Mouse (Mus musculus) c-Kit-negative CD71-positive TER-119-positive erythroid progenitor cells, embryonic 14.5 days (primary cell): ENCODE measurements around the gene Fdx1l.

ENCODE experiments used
- DNase-seq: peaks from one replicate; pipeline ENCODE4 v3.0.0-alpha.2; 2013; ENCODE audit warnings: low read depth, low spot score

Fdx1l gene

DNA sequence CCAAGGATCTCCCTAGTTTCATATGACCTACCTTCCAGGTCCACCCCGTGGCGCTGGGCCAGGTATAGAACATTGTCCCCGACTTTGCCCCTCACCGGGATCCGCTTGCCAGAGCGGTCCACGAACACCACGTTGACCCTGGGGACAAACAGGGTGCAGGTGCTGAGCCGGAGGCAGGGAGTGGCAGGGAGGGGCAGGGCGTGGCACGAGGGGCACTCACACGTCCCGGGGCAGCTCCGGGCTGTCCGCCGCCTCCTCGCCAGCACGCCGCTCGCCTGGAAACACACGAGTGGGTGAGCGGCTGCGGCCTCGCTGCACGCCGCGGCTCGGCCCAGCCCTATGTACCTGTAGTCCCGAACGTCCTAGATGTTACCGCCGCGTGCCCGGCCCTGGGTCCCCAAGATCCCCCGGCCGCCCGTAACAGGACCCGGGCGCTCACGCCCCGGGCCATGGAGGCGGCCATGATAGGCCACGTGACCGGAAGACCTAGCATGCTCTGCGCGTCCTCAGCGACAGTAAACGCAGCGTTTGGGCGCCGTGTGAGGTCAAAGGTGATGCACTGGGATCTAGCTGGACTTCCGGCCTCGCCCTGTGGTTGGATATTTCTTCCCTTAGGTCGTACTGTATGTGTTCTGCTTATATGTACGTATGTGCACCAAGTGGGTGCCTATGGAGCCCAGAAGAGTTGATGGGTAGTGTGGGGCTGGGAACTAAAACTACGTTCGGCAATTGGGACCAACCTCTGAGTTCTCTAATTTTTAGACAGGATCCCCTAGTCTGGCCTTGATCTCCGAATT lies at the start of gene Fdx1l, which contains the start of gene Gm49373:
Gene Fdx1l, minus strand, starts transcription at position 571 of the 797 bp plus-strand sequence.
Gene Gm49373, minus strand, starts transcription at position 53 of the 797 bp plus-strand sequence.
- peak; percentile 68 for DNase-seq

DNA sequence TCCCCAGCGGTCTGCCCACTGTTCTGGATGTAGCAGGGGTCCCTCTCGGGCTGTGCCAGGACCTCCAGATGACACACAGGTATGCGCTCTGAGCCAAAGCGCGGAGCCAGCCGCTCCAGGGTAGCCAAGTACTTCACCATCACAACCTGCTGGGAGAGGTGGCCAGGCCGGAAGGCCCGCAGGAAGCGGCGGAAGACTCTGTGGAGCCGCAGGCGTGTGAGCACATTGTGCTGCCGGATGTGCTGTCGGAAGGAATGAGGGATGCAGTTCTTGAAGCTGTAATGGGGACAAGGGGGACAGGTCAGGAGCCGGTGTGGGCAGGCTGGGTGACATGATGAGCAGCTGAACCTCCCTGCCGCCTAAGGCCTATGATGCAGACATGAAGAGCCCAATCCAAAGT lies 48.1 kb upstream of the Fdx1l start:
- no peak for DNase-seq

DNA sequence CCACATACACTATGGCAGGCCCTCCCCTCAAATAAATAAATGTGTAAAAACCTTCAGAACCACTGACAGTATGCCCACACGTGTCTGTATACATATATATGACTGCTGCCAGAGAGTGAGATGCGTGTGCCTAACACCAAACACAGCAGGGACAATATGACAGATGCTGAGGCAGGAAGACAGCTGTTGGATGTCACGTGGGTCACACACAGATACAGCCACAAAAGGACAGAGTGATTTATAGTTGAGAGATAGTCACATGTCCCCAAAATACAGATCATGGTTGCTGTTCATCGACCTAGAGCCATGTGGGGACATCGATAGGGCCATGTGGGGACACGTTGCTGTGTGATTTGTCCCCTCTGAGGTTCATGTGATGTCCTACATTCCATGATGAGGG lies 43.7 kb upstream of the Fdx1l start:
- no peak for DNase-seq

DNA sequence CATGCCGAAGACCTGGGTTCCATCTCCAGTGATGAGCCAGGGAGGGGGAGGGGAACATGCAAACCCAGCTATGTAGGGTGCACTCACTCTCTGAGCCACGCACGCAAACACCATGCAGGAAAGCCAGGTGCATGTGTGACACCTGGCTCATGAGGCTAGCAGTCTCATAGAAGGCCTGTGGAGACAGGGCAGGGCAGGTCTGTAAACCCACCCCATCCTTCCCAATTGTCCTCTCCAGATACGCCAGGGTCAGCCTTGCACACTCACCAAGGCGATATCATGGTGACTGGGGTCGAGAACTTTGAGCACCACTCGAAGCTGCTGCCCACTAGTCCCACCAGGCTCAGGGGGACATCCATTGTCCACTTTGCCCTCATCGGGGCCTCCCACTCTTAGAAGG lies 41.7 kb upstream of the Fdx1l start:
- DNase-seq: no peak

DNA sequence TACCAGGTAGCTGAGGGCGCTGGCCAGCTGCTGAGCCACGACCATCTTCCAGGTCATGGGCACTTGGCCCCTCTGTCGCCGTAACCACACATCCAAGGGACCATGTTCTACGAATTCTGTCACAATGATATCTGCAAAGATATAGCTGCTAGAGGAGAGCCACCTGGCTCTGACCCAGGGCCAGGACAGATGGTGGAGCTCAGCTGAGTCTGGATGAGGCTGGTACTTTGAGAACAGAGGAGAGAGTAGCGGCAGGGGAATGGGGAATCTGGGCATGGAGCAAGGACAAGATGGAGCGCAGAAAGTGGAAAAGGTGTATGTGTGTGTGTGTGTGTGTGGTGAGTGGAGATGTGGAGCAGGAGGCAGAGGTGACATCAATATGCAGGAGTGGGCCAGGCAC lies 40.8 kb upstream of the Fdx1l start:
- DNase-seq: no peak

DNA sequence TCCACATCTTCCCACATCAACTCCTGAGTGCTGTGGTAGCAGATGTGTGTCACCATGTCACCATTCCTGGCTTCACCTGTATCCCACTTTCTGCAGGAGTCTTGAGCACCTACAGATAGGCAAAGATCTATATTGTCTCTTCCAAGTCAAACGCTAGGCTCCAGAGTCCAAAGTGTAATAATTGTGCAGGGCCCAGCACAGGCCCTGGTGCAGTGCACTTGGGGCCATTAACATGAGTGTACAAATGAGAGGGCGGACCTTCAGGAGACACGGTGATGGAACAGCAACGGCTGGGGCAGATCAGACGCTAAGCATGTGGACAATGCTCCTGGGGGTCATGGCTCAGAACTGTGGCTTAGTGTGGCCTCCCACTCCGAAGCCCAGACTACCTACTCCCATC lies 40.3 kb upstream of the Fdx1l start:
- no peak for DNase-seq

DNA sequence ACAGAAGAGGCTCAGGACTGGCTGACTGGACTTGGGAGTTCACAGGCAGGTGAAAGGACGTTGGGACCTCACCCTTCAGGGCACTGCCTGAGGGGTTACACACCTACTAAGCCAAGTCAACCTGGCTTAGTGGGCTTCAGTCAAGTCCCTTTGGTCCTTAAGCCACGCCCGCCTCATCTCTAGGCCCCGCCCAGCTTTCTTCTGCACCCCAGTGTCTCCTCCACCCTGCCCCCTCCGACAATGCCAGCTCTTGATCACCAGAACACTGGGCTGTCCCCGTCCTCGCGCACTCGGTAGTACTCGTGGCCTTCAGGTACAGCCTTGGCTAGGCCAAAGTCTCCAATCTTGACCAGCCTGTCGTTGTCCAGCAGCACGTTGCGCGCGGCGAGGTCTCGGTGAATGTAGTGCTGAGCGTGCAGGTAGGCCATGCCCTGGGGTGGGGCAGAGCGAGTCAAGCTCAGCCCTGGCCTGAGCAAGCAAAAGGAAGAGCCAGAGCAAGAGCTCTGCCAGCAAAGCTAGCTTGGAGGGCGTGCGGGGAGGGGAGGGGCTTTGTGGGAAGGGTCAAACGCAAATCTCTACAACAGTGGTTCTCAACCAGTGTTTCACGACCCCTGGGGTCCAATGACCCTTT lies 34.3 kb upstream of the Fdx1l start:
- DNase-seq: no peak

DNA sequence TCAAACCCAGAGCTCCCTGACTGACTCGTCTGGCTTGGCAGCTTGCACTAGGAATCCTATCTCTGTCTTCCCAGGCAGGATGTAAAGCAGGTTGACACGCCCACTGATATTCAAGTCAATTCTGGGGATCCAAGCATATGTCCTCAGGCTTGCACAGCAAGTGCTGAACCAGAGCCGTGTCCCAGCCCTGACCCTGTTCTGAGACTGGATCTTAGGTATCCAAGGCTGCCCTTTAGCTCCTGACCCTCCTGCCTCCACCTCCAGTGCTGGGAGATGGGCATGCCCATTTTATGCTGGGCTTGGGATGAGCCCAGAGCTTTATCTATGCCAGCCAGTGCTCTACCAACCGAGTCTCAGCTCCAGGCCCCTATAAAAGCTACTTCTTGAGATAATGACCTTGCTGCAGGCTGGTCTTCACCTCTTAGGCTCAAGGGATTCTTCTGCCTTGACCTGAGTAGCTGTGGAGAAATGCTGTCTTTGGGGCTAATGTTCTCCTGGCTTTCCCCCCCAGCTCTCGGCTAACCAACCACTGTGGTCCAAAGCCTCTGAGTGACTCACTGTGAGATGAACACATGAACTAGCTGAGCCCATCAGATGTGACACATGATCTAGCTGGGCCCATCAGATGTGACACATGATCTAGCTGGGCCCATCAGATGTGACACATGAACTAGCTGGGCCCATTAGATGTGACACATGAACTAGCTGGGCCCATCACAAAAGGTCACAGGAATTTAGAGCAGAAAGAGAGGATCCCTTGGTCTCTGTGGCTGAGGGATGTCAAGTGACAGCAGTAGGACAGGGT lies 32.5 kb upstream of the Fdx1l start:
- peak; percentile 38 for DNase-seq

DNA sequence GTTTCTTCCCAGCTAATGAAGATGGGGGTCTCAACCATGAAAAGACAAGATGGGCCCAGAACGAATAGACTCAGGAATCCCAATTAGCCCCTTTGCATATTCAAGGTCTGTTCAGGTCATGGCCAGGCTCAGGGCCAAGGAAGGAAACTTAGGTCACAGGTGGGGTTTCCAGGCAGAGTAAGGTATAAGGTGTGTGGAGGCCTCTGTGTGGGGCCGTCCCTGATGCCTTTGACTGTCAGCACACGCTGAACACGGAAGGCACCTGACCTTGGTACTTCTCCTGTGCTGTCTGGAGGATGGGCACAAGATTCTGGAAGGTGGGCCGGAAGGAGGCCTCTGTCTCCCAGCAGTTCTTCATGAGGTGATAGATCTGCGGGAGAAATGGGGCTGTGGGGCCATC lies 31.4 kb upstream of the Fdx1l start:
- DNase-seq: no peak

DNA sequence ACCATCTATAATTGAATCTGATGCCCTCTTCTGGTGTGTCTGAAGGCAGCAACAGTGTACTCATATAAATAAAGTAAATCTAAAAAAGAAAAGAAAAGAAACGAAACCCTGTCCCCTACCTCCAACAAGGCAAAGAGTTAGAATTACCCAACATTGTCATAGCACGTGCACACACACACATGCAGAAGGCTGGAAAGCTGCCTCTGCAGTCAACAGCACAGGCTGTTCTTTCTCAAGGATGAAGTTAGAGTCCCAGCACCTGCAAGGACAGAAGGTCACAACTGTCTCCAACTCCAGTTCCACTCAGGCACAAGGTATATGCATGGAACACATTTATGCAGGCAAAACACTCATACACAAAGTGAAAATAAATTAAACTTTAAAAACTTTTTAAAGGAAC lies 28.7 kb upstream of the Fdx1l start:
- no peak for DNase-seq

DNA sequence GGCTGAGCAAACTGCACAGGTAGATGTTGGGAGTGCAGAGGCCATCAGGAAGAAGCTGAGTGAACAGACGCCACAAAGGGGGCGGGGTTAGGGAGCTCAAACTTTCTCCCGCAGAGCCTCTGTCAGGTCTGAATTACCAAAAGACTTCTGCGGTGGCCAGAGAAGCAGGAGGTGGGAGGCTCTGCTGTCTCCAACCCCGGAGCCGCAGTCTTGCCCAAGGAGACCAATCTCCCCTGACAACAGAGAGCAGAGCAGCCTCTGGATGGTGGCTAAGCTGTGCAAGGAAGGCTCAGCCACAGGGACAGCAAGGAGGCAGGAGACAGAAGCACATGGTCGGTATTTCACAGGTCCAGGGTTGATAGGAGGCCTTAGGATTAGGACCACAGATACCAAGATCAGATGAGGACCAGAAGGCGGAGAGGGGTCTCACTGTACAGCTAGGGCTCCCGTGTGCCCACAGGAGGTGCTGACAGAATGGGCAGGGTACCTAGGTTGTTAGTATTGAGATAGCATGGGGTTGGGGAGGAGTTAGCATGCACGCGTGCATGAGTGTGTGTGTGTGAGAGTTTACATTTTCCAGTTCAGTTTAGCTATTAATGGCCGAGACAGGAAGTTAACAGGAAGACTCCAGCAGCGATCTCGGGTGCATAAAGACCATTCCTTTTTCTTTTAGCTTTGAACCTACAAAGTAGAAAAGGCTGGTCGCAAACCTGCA lies 27.2 kb upstream of the Fdx1l start:
- DNase-seq: no peak

DNA sequence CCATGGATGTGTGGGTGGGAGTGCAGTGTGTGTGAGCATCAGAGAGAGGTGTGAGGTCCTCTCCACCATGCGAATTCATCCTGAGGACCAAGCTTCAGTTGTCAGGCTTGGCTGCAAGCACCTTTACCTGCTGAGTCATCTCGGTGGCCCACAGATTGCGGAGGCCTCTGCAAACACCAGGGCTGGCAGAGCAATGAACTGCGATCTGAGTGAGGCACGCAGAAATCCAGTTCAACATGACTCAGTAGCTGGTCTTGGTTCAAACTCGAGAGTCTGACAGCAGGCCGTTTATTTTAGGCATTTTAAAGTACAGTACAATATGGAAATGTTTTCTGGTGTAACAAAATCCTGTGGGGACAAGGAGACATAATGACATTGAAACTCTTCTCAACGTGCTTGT lies 24.4 kb upstream of the Fdx1l start:
- no peak for DNase-seq

DNA sequence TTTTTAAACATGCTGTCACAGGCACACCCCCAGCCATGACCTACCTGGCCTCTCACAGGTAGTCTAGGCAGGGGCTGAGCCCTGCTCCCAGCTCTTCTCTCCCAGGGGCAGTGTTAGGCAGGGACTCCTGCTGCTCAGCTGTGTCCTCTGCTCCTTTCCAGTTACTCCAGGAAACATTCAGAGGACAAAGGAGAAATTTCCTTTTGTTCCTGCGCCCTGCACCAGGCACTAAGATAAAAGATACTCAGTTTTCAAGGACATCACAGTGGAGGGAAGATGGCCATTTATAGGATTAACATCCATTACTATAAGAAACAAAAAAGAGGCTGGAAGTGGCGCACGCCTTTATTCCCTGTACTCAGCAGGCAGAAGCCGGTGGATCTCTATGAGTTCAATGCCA lies 22.5 kb upstream of the Fdx1l start:
- DNase-seq: no peak

DNA sequence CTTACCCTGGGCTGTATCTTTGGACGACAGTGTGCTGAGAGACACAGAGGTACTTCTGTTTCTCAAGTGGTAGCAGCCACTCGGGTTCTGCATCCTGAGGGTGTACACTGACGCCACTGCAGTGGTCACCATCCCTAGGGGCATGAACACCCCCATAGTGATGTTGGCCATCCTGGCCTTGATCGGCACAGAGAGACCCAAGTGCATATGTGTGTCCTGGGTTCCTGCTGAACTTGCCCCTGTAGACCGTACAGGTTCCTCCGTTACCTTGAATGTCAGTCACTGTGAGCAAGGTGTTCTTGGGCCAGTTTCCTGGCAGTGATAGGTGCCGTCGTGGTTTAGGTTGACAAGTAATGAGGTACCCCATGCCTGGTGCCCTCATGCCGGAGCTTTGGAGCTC lies 20.0 kb upstream of the Fdx1l start:
- no peak for DNase-seq

DNA sequence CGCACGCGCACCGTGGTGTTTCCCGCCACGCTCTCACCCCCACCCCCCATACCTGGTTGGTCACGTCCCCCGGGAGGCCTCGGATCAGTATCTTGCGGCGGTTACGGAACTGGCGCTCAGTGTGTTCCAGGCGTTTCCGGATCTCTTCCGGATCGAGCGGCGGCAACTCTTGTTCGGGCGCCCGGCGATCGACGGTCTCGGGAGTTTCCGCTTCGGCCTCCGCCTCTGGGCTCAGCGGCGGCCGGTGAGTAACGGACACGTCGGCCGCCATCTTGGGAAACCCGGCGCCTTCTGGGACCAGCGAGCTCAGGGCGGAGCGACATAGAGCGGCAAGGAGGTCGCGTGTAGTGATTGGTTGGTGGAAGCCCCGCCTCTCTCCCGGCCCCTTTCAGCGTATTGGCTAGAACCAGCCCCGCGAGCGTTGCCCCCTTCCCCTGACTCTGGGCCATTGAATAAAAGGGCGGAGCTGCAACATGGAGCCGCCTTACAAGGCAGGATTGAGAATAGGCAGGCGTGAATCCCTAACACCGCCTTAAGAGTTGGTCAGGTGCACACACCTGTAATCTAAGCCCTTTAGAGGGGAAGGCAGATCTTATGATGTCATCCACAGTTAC lies 18.4 kb upstream of the Fdx1l start, which contains the start of the genes Gm38431 and Raver1:
Gene Gm38431, minus strand, starts transcription at position 291 of the 614 bp plus-strand sequence.
Gene Raver1, minus strand, starts transcription at position 302 of the 614 bp plus-strand sequence.
- peak; percentile 96 for DNase-seq

DNA sequence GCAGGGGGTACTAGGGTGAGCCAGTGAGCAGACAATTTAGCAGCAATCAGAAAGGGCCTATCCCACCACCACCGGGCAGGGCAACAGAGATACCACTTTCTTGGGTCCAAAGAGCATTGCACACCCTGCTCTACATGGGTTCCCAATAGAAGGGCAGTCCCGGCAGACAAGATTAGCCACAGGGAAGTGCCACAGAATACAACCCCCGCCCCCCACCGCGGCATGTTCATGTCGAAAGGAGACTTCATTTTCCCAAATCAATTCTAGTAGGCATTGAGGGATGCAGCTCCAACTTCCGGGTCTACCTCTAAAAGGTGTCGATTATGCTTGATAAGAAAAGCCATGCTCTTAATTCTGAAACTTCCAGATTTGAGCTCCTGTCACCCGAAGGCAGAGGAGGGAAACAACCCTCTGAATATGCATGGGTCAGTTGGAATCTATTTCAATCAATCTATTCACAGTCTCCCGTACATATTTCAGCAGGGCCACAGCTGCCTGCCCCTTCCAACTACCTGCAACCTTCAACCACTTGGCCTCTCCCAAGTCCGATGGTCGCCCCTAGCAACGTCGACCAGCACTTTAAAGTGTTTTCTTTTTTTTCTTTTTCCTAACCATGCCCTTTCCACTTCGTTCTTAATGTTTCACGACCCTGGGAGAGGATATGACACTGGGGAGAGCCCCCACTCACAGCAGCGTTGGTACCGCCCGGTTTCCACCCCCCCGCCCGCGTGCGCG lies 17.7 kb upstream of the Fdx1l start:
- DNase-seq: no peak

DNA sequence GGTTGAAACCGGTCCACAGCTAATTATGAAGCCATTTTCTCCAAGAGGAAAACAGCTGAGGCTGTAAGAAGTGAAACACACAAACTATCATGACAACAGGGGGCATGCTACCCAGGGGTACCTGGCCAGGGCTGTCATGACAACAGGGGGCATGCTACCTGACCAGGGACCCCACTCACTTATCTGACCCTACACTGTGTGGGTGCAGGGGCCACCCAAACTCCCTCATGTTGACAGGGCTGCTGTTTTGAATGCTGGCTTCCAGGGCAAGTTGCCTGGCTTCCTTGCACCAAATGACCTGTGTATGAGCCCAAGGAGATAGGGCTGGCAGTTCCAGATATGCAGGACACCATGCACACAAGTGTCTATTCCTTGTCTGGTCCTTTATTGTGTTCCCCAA lies 17.1 kb upstream of the Fdx1l start:
- no peak for DNase-seq

DNA sequence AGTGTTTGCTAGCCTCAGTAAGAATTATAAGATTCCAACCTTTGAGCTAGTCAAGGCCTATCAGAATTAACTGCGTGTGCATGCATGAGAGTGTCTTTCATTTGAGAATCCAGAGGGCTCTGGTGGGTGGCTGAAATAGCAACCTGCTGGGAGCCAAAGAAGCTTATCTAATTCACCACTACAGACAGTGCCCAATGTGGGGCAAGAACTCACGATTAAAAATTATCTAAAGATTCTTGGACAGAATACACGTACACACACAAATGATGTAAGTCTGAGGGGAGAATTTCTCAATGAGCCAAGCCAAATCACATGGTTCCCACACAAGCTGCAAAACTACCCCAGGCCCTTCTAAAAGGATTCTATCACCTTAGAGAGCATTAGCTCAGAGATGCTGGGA lies 9.9 kb upstream of the Fdx1l start:
- DNase-seq: no peak

DNA sequence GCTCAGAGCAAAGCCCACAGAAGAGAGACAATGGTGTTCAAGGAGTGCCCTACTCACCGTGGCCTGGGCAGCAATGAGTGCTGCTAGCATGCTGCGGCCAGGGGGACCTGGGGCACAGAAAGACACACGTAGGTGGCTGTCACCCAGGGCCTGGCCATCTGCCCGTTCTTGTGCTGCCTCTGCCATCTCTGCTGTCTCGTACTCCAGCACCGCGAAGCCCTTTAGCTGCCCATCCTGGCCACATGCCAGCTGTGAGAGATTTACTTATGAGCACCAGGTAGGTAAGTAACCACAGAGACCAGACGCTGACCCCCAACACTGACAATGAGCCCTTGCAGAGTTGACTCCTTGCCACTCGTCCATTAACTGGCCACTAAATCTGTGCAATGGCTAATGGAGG lies 7.7 kb upstream of the Fdx1l start:
- DNase-seq: no peak

DNA sequence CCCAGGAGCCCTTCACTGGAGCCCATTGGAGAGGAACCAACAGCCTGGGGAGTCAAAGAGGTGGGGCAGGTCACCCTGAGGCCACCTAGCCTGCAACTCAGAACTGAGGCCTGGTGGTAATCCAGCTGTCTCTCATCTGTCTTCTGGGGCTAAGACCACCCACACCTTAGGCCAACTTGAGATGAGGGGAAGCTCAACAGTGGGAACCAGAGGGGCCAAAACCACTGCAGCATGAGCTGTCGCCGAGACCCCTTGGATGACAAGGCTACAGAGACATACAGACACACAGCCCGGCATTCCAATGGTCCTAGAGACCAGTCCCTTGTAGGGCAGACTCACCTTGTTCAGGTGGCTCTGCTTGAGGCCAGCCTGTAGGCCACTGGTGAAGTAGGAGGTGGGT lies 2.2 kb upstream of the Fdx1l start:
- no peak for DNase-seq

DNA sequence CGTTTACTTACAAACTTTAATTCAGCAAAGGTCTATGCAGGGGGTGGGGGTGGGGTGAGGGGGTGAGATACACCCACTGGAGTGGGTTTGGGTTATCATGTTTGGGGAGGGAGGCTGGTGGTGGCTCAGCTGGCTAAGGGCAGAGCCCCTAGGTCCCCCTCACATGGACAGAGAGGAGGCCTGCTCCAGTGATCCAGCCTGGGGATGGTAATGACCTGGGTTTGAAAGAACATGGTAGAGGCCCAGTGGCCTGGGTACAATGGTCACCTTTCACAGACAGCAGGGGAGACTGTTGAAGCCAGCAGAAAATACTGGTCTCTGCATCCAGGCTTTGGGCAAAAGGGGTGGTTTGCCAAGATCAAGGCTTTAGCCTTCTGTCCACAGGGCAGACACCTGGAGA lies 759 bp upstream of the Fdx1l start:
- no peak for DNase-seq
